Mouse (Mus musculus): Measurements from ENCODE around the gene Hist1h2ad. TPM values are rescaled to one million over a fixed set of nuclear protein-coding genes. Genes with fewer than 3 reads are reported as not detected.
A peak's percentile ranks its signal among the peaks of the same experiment; 100 is the strongest.
"Not testable (repeated sequence)": the region's sequence is repeated elsewhere in the genome, so short reads cannot be mapped to it uniquely, and the experiment has no call there.

The Hist1h2ad gene
- polyA plus RNA-seq, 1 experiment from 2014 or later, result 4.6 TPM

- peak overlapping the region; percentile 62 for H3K4me3 ChIP-seq
- under 1% methylated on average over 18 of the region's 18 CpGs for WGBS
- H3K36me3 ChIP-seq, result no peaks in the 10 kb centered on the region
- ATAC-seq (ENCODE audit: borderline replicate concordance, extremely low read depth, low FRiP score, low TSS enrichment), result peak; percentile 82
- peaks cover 13% of the 10 kb centered on the region for H3K4me1 ChIP-seq
- H3K9me3 ChIP-seq, result no peaks in the 10 kb centered on the region
- H3K27me3 ChIP-seq, result no peaks in the 10 kb centered on the region
- peak overlapping the region; percentile 92 for H3K9ac ChIP-seq
- H3K4me2 ChIP-seq, result peak overlapping the region; percentile 87
- peak overlapping the region; percentile 99 for H3K27ac ChIP-seq
These were observed 18.3 kb upstream of the Hist1h2ad start for GRCm38 (mm10) chr13:23555839-23556416.

- H3K27me3 ChIP-seq, result no peaks in the 10 kb centered on the region
- H3K4me2 ChIP-seq, result peak overlapping the region; percentile 87
- no peaks in the 10 kb centered on the region for H3K36me3 ChIP-seq
- 0 out of 2 replicates have a peak overlapping the region, but pooled peaks have one; percentile 8 for H3K9ac ChIP-seq
- H3K27ac ChIP-seq, result peak overlapping the region; percentile 99
- no peaks in the 10 kb centered on the region for H3K9me3 ChIP-seq
- 58% methylated on average over 3 of the region's 3 CpGs for WGBS
- no peak for ATAC-seq (ENCODE audit: borderline replicate concordance, extremely low read depth, low FRiP score, low TSS enrichment)
- peaks cover 13% of the 10 kb centered on the region for H3K4me1 ChIP-seq
- 0 out of 2 replicates have a peak overlapping the region, but pooled peaks have one; percentile 4 for H3K4me3 ChIP-seq
These were observed 17.3 kb upstream of the Hist1h2ad start for GRCm38 (mm10) chr13:23556906-23557305.

GRCm38 (mm10) chr13:23560699-23561098 lies 13.5 kb upstream of the Hist1h2ad start:
- Histone ChIP-seq H3K27ac (peak overlapping the region; percentile 57; the same call in 1 of the 2 replicates), H3K4me2 (peak overlapping the region; percentile 39), H3K4me3 (peak overlapping the region; percentile 10; the same call in 1 of the 2 replicates), H3K4me1 (peaks cover 10% of the 10 kb centered on the region; the same call in 1 of the 2 replicates)
- 10% methylated on average over 2 of the region's 2 CpGs for WGBS
- H3K9me3 ChIP-seq; H3K27me3 ChIP-seq; H3K36me3 ChIP-seq; H3K9ac ChIP-seq; ATAC-seq (ENCODE audit: borderline replicate concordance, extremely low read depth, low FRiP score, low TSS enrichment): not testable (repeated sequence)

- Histone ChIP-seq H3K4me3 (peak overlapping the region; percentile 43), H3K4me2 (peak overlapping the region; percentile 71), H3K4me1 (peaks cover 10% of the 10 kb centered on the region; the same call in 1 of the 2 replicates), H3K9ac (peak overlapping the region; percentile 47; the same call in 1 of the 2 replicates), H3K27ac (peak overlapping the region; percentile 98)
- ATAC-seq (ENCODE audit: borderline replicate concordance, extremely low read depth, low FRiP score, low TSS enrichment); H3K27me3 ChIP-seq; H3K9me3 ChIP-seq; H3K36me3 ChIP-seq: not testable (repeated sequence)
- 0% methylated on average over 2 of the region's 5 CpGs for WGBS
These were observed 12.7 kb upstream of the Hist1h2ad start for GRCm38 (mm10) chr13:23561531-23561882.

- under 1% methylated on average over 56 of the region's 67 CpGs for WGBS
These were observed 12.1 kb upstream of the Hist1h2ad start, which contains the start of gene Hist1h3e for GRCm38 (mm10) chr13:23561883-23562659. TSS of gene Hist1h3e (minus strand) at chr13:23562369.

GRCm38 (mm10) chr13:23562699-23563462 lies 11.3 kb upstream of the Hist1h2ad start:
- H3K4me1 ChIP-seq, result peaks cover 7% of the 10 kb centered on the region; the same call in 1 of the 2 replicates
- 3% methylated on average over 18 of the region's 18 CpGs for WGBS
- peak overlapping the region; percentile 98 for H3K27ac ChIP-seq
- H3K9ac ChIP-seq, result peak overlapping the region; percentile 39
- H3K4me3 ChIP-seq, result peak overlapping the region; percentile 43
- no peaks in the 10 kb centered on the region for H3K27me3 ChIP-seq
- peak; percentile 66; the same call in 1 of the 2 replicates for ATAC-seq (ENCODE audit: borderline replicate concordance, extremely low read depth, low FRiP score, low TSS enrichment)
- H3K4me2 ChIP-seq, result peak overlapping the region; percentile 71
- H3K36me3 ChIP-seq, result no peaks in the 10 kb centered on the region
- H3K9me3 ChIP-seq, result no peaks in the 10 kb centered on the region

More at GRCm38 (mm10) chr13:23561883-23562659, 12.1 kb upstream of the Hist1h2ad start, which contains the start of gene Hist1h3e:
- not testable (repeated sequence) for H3K27me3 ChIP-seq, H3K36me3 ChIP-seq, H3K9me3 ChIP-seq, H3K4me1 ChIP-seq
- peak within 1 kb of the TSS; percentile 71 for H3K4me2 ChIP-seq
- peak within 1 kb of the TSS; percentile 43 for H3K4me3 ChIP-seq
- peak within 1 kb of the TSS; percentile 98 for H3K27ac ChIP-seq
- peak; percentile 92 for ATAC-seq (ENCODE audit: borderline replicate concordance, extremely low read depth, low FRiP score, low TSS enrichment)
- peak within 1 kb of the TSS; percentile 47 for H3K9ac ChIP-seq

GRCm38 (mm10) chr13:23564482-23564881 lies 9.7 kb upstream of the Hist1h2ad start:
- Histone ChIP-seq H3K9me3 (no peaks in the 10 kb centered on the region), H3K27ac (peak overlapping the region; percentile 98), H3K4me3 (no peak overlapping the region), H3K36me3 (no peaks in the 10 kb centered on the region), H3K27me3 (no peaks in the 10 kb centered on the region), H3K4me2 (no peak overlapping the region), H3K4me1 (peaks cover 7% of the 10 kb centered on the region; the same call in 1 of the 2 replicates), H3K9ac (no peak overlapping the region)
- no peak for ATAC-seq (ENCODE audit: borderline replicate concordance, extremely low read depth, low FRiP score, low TSS enrichment)
- WGBS, result 69% methylated on average over 2 of the region's 2 CpGs

- H3K27ac ChIP-seq, result peak overlapping the region; percentile 98
- WGBS, result under 1% methylated on average over 27 of the region's 41 CpGs
- peak overlapping the region; percentile 37 for H3K4me3 ChIP-seq
- ATAC-seq (ENCODE audit: borderline replicate concordance, extremely low read depth, low FRiP score, low TSS enrichment); H3K4me1 ChIP-seq; H3K36me3 ChIP-seq; H3K27me3 ChIP-seq; H3K9me3 ChIP-seq: not testable (repeated sequence)
- peak overlapping the region; percentile 42 for H3K9ac ChIP-seq
- H3K4me2 ChIP-seq, result peak overlapping the region; percentile 57
These were observed 3.7 kb upstream of the Hist1h2ad start for GRCm38 (mm10) chr13:23570261-23571021.

- Histone ChIP-seq H3K4me3 (peak within 1 kb of the TSS; percentile 47), H3K9ac (peak within 1 kb of the TSS; percentile 63), H3K27ac (peak within 1 kb of the TSS; percentile 98), H3K36me3 (no peaks in the 10 kb centered on the region), H3K4me1 (peaks cover 4% of the 10 kb centered on the region; the same call in 1 of the 2 replicates), H3K9me3 (no peaks in the 10 kb centered on the region), H3K27me3 (no peaks in the 10 kb centered on the region), H3K4me2 (peak within 1 kb of the TSS; percentile 67)
- peak; percentile 90 for ATAC-seq (ENCODE audit: borderline replicate concordance, extremely low read depth, low FRiP score, low TSS enrichment)
- WGBS, result 0% methylated on average over 18 of the region's 18 CpGs
These were observed 3.1 kb upstream of the Hist1h2ad start, which contains the start of the genes Hist1h2ae and Hist1h2bg for GRCm38 (mm10) chr13:23571022-23571503. TSS of gene Hist1h2ae (minus strand) at chr13:23571220. TSS of gene Hist1h2bg (plus strand) at chr13:23571396.

GRCm38 (mm10) chr13:23571504-23572217 lies 2.5 kb upstream of the Hist1h2ad start:
- peak overlapping the region; percentile 47 for H3K4me3 ChIP-seq
- H3K27me3 ChIP-seq; H3K9me3 ChIP-seq; H3K36me3 ChIP-seq; H3K4me1 ChIP-seq; ATAC-seq (ENCODE audit: borderline replicate concordance, extremely low read depth, low FRiP score, low TSS enrichment): not testable (repeated sequence)
- WGBS, result 0% methylated on average over 17 of the region's 34 CpGs
- peak overlapping the region; percentile 63 for H3K9ac ChIP-seq
- H3K27ac ChIP-seq, result peak overlapping the region; percentile 98
- peak overlapping the region; percentile 67 for H3K4me2 ChIP-seq
